Mouse (Mus musculus) urinary bladder, adult 2 months (tissue): Measurements from ENCODE around the gene Tuba3b. TPM values are rescaled to one million over a fixed set of nuclear protein-coding genes. Genes with fewer than 3 reads are reported as not detected.

Experiments used
- DNase-seq: peaks from one replicate; pipeline ENCODE4 v3.0.0; 2022; ENCODE audit warnings: low spot score
- polyA plus RNA-seq: library from polyadenylated mRNA; depleted of rRNA; stranded (reverse); fragments of >200 nt; gene quantifications from 2 replicates; pipeline ENCODE4 v1.2.3, GENCODE M21; 2012; rRNA removed

Gene Tuba3b
- not detected in 2 replicates for polyA plus RNA-seq

GRCm38 (mm10) chr6:145615666-145616210 is at the start of gene Tuba3b:
Tuba3b (plus strand) TSS chr6:145615757.
- DNase-seq: no peak

GRCm38 (mm10) chr6:145567296-145567695 is 48.3 kb upstream of the Tuba3b start:
- no peak for DNase-seq

GRCm38 (mm10) chr6:145567832-145568231 is 47.7 kb upstream of the Tuba3b start:
- no peak for DNase-seq

GRCm38 (mm10) chr6:145568701-145569100 is 46.9 kb upstream of the Tuba3b start:
- no peak for DNase-seq

GRCm38 (mm10) chr6:145573250-145574013 is 42.1 kb upstream of the Tuba3b start:
- DNase-seq: no peak

GRCm38 (mm10) chr6:145576762-145577161 is 38.8 kb upstream of the Tuba3b start:
- no peak for DNase-seq

- DNase-seq: no peak
Observed at GRCm38 (mm10) chr6:145578457-145579185, 36.9 kb upstream of the Tuba3b start.

GRCm38 (mm10) chr6:145579761-145580160 is 35.8 kb upstream of the Tuba3b start:
- no peak for DNase-seq

- DNase-seq: no peak
Observed at GRCm38 (mm10) chr6:145581366-145582170, 34.0 kb upstream of the Tuba3b start.

GRCm38 (mm10) chr6:145585052-145585973 is 30.2 kb upstream of the Tuba3b start:
- no peak for DNase-seq

GRCm38 (mm10) chr6:145590501-145591293 is 24.9 kb upstream of the Tuba3b start:
- no peak for DNase-seq

- no peak for DNase-seq
Observed at GRCm38 (mm10) chr6:145591578-145591977, 24.0 kb upstream of the Tuba3b start.

GRCm38 (mm10) chr6:145592036-145592435 is 23.5 kb upstream of the Tuba3b start:
- no peak for DNase-seq

- no peak for DNase-seq
Observed at GRCm38 (mm10) chr6:145592531-145592998, 23.0 kb upstream of the Tuba3b start.

GRCm38 (mm10) chr6:145593991-145594390 is 21.6 kb upstream of the Tuba3b start:
- no peak for DNase-seq

- no peak for DNase-seq
Observed at GRCm38 (mm10) chr6:145595905-145596304, 19.7 kb upstream of the Tuba3b start.

GRCm38 (mm10) chr6:145598794-145599555 is 16.6 kb upstream of the Tuba3b start:
- DNase-seq: no peak

GRCm38 (mm10) chr6:145604126-145604525 is 11.4 kb upstream of the Tuba3b start:
- DNase-seq: no peak

- no peak for DNase-seq
Observed at GRCm38 (mm10) chr6:145604648-145605047, 10.9 kb upstream of the Tuba3b start.
